Mouse (Mus musculus) liver, postnatal 0 days (tissue): ENCODE data around the gene Tex261. TPM values are rescaled to one million over a fixed set of nuclear protein-coding genes. Genes with fewer than 3 reads are reported as not detected.

Source experiments
- ATAC-seq: fragments of 200-750 bp; cut with Nextera tagmentation; 2 replicates; pipeline ENCODE4 v1.8.0; 2017; ENCODE audit warnings: mild to moderate bottlenecking, moderate library complexity
- DNase-seq: peaks from one replicate; pipeline ENCODE4 v3.0.0-alpha.2; 2016
- H3K27ac ChIP-seq: fragments of 300-500 bp; sonication (generic); 2 replicates; pipeline ENCODE4 v1.5.1; 2014; ENCODE audit warnings: antibody characterized with exemption, moderate library complexity, mild to moderate bottlenecking, low read depth
- H3K27me3 ChIP-seq: fragments of 300-500 bp; sonication (generic); 2 replicates; pipeline ENCODE4 v1.6.1; 2014; ENCODE audit warnings: low read length, control low read depth, mixed read lengths; ENCODE audit not compliant: insufficient read depth
- H3K36me3 ChIP-seq: fragments of 300-500 bp; sonication (generic); replicated peaks from 2 replicates; pipeline ENCODE4 v1.6.1; 2014; ENCODE audit warnings: mild to moderate bottlenecking, control low read depth, low read length, moderate library complexity, mixed read lengths; ENCODE audit not compliant: insufficient read depth
- H3K4me1 ChIP-seq: fragments of 300-500 bp; sonication (generic); 2 replicates; pipeline ENCODE4 v1.6.1; 2014; ENCODE audit warnings: antibody characterized with exemption, mild to moderate bottlenecking, control low read depth; ENCODE audit not compliant: insufficient read depth
- H3K4me2 ChIP-seq: fragments of 300-500 bp; sonication (generic); 2 replicates; pipeline ENCODE4 v1.6.1; 2014; ENCODE audit warnings: low read depth, mild to moderate bottlenecking, low read length, moderate library complexity, mixed read lengths
- H3K4me3 ChIP-seq: fragments of 300-500 bp; sonication (generic); 2 replicates; pipeline ENCODE4 v1.5.1; 2014; ENCODE audit warnings: low read depth, low read length
- H3K9ac ChIP-seq: fragments of 300-500 bp; sonication (generic); replicated peaks from 2 replicates; pipeline ENCODE4 v1.6.1; 2014; ENCODE audit warnings: mild to moderate bottlenecking, moderate library complexity
- H3K9me3 ChIP-seq: fragments of 300-500 bp; sonication (generic); 2 replicates; pipeline ENCODE4 v1.6.1; 2016; ENCODE audit warnings: mild to moderate bottlenecking, control low read depth, low read length, mixed read lengths
- CTCF ChIP-seq: sonication (generic); IDR thresholded peaks from 2 replicates; pipeline ENCODE4 v1.5.1; 2016; ENCODE audit warnings: antibody characterized with exemption, low read depth
- EP300 ChIP-seq: IDR thresholded peaks from 2 replicates; pipeline ENCODE4 v1.6.1; 2016; ENCODE audit warnings: antibody characterized with exemption, low read depth, mild to moderate bottlenecking
- WGBS: fragments of 180-500 bp; shearing (Covaris S2); extraction: QIAGEN DNeasy Blood & Tissue Kit; methylation state at CpG from one replicate; pipeline ENCODE4 v1.1.7; 2014; ENCODE audit not compliant: insufficient replicate concordance; 5-methylcytosine and 5-hydroxymethylcytosine counted together
- polyA plus RNA-seq: library from polyadenylated mRNA; unstranded; fragments of >200 nt; fragmentation: Nextera tagmentation; extraction: Ambion mirVana; gene quantifications from 2 replicates; pipeline ENCODE4 v1.2.1, GENCODE M21; 2015

Gene Tex261
- 68.3 and 74.9 TPM in 2 replicates for polyA plus RNA-seq

- WGBS, result 5% methylated on average over 43 of the region's 45 CpGs
- peaks cover 21% of the 10 kb centered on the region for H3K36me3 ChIP-seq
- peak within 1 kb of the TSS; percentile 98 for H3K9ac ChIP-seq
- H3K27me3 ChIP-seq, result no peaks in the 10 kb centered on the region
- ATAC-seq, result peak; percentile 93
- H3K9me3 ChIP-seq, result no peaks in the 10 kb centered on the region
- TF ChIP-seq EP300 (no peak), CTCF (peak; percentile 86)
- H3K4me3 ChIP-seq, result peak within 1 kb of the TSS; percentile 95
- H3K27ac ChIP-seq, result peak within 1 kb of the TSS; percentile 90
- DNase-seq, result peak; percentile 92
- H3K4me1 ChIP-seq, result peaks cover 17% of the 10 kb centered on the region; the same call in 1 of the 2 replicates
- peak within 1 kb of the TSS; percentile 89 for H3K4me2 ChIP-seq
Measured at GRCm38 (mm10) chr6:83775638-83776293, at the start of gene Tex261. TSS of gene Tex261 (minus strand) at chr6:83775813.

- no peak overlapping the region for H3K4me3 ChIP-seq
- H3K27ac ChIP-seq, result no peak overlapping the region
- WGBS, result 63% methylated on average over 2 of the region's 2 CpGs
- H3K4me2 ChIP-seq, result no peak overlapping the region
- ATAC-seq (no peak), DNase-seq (no peak)
- H3K4me1 ChIP-seq, result no peaks in the 10 kb centered on the region
- H3K36me3 ChIP-seq, result no peaks in the 10 kb centered on the region
- no peak overlapping the region for H3K9ac ChIP-seq
- H3K27me3 ChIP-seq, result no peaks in the 10 kb centered on the region
- H3K9me3 ChIP-seq, result no peaks in the 10 kb centered on the region
- no peak for TF ChIP-seq CTCF
- TF ChIP-seq EP300, result no peak
Measured at GRCm38 (mm10) chr6:83821856-83822255, 46.2 kb upstream of the Tex261 start.

- 0 out of 2 replicates have a peak, but pooled peaks cover under 1% of the 10 kb centered on the region for H3K9me3 ChIP-seq
- no peak for TF ChIP-seq CTCF
- no peak for TF ChIP-seq EP300
- WGBS, result 72% methylated on average over 2 of the region's 2 CpGs
- DNase-seq, result no peak
- no peaks in the 10 kb centered on the region for H3K27me3 ChIP-seq
- H3K4me1 ChIP-seq, result no peaks in the 10 kb centered on the region
- ATAC-seq, result no peak
- H3K4me3 ChIP-seq, result no peak overlapping the region
- H3K9ac ChIP-seq, result no peak overlapping the region
- H3K36me3 ChIP-seq, result no peaks in the 10 kb centered on the region
- no peak overlapping the region for H3K27ac ChIP-seq
- no peak overlapping the region for H3K4me2 ChIP-seq
Measured at GRCm38 (mm10) chr6:83820727-83821515, 45.3 kb upstream of the Tex261 start.

- ATAC-seq, result no peak
Measured at GRCm38 (mm10) chr6:83818996-83819395, 43.4 kb upstream of the Tex261 start.

GRCm38 (mm10) chr6:83815801-83816200, 40.2 kb upstream of the Tex261 start:
- ATAC-seq, result no peak
- H3K9me3 ChIP-seq, result 0 out of 2 replicates have a peak, but pooled peaks cover 3% of the 10 kb centered on the region
- H3K4me2 ChIP-seq, result no peak overlapping the region
- H3K9ac ChIP-seq, result no peak overlapping the region
- DNase-seq, result no peak
- H3K27ac ChIP-seq, result no peak overlapping the region
- no peak overlapping the region for H3K4me3 ChIP-seq
- H3K36me3 ChIP-seq, result peaks cover 7% of the 10 kb centered on the region; the same call in 1 of the 2 replicates
- H3K27me3 ChIP-seq, result no peaks in the 10 kb centered on the region
- WGBS, result 84% methylated on average over 3 of the region's 3 CpGs
- TF ChIP-seq CTCF (no peak), EP300 (no peak)
- no peaks in the 10 kb centered on the region for H3K4me1 ChIP-seq

More at GRCm38 (mm10) chr6:83818996-83819395, 43.4 kb upstream of the Tex261 start:
- H3K27me3 ChIP-seq, result no peaks in the 10 kb centered on the region
- no peaks in the 10 kb centered on the region for H3K4me1 ChIP-seq
- DNase-seq, result no peak
- H3K4me2 ChIP-seq, result no peak overlapping the region
- TF ChIP-seq EP300, result no peak
- TF ChIP-seq CTCF, result no peak
- 0 out of 2 replicates have a peak, but pooled peaks cover 3% of the 10 kb centered on the region for H3K9me3 ChIP-seq
- peaks cover 4% of the 10 kb centered on the region; the same call in 1 of the 2 replicates for H3K36me3 ChIP-seq
- WGBS, result 71% methylated on average over 1 of the region's 1 CpGs
- no peak overlapping the region for H3K27ac ChIP-seq
- no peak overlapping the region for H3K4me3 ChIP-seq
- H3K9ac ChIP-seq, result no peak overlapping the region

- Histone ChIP-seq H3K9ac (no peak overlapping the region), H3K27ac (no peak overlapping the region), H3K27me3 (no peaks in the 10 kb centered on the region), H3K4me3 (no peak overlapping the region), H3K36me3 (peaks cover 35% of the 10 kb centered on the region), H3K4me2 (no peak overlapping the region), H3K9me3 (no peaks in the 10 kb centered on the region), H3K4me1 (no peaks in the 10 kb centered on the region)
- no peak for TF ChIP-seq CTCF
- TF ChIP-seq EP300, result no peak
- DNase-seq (no peak), ATAC-seq (no peak)
- 78% methylated on average over 3 of the region's 3 CpGs for WGBS
Measured at GRCm38 (mm10) chr6:83802846-83803245, 27.2 kb upstream of the Tex261 start.
